Mouse (Mus musculus): ENCODE data around the gene Nat14. TPM values are rescaled to one million over a fixed set of nuclear protein-coding genes. Genes with fewer than 3 reads are reported as not detected.
A peak's percentile ranks its signal among the peaks of the same experiment; 100 is the strongest.

Nat14 gene
- polyA plus RNA-seq, 1 experiment from 2014 or later = 21.5 TPM

- H3K27ac ChIP-seq (replicated peaks) = no peak overlapping the region
- H3K4me1 ChIP-seq (replicated peaks) = no peaks in the 10 kb centered on the region
- H3K4me3 ChIP-seq = no peak overlapping the region
- H3K4me2 ChIP-seq = no peak overlapping the region
- H3K36me3 ChIP-seq = no peaks in the 10 kb centered on the region
- peaks cover 5% of the 10 kb centered on the region; the same call in 1 of the 2 replicates for H3K9me3 ChIP-seq
- H3K27me3 ChIP-seq = no peaks in the 10 kb centered on the region
- 81% methylated on average over 4 of the region's 4 CpGs for WGBS
- no peak for ATAC-seq (ENCODE audit: low read depth)
- no peak overlapping the region for H3K9ac ChIP-seq
Observed at GRCm38 (mm10) chr7:4934160-4934914, 12.5 kb downstream of the Nat14 start.

GRCm38 (mm10) chr7:4936832-4937231 is 15.0 kb downstream of the Nat14 start:
- Histone ChIP-seq H3K36me3 (no peaks in the 10 kb centered on the region), H3K9me3 (peaks cover 5% of the 10 kb centered on the region; the same call in 1 of the 2 replicates), H3K4me2 (no peak overlapping the region), H3K27ac (replicated peaks) (no peak overlapping the region), H3K4me1 (replicated peaks) (no peaks in the 10 kb centered on the region), H3K9ac (0 out of 2 replicates have a peak overlapping the region, but pooled peaks have one; percentile 3), H3K27me3 (no peaks in the 10 kb centered on the region), H3K4me3 (no peak overlapping the region)
- ATAC-seq (ENCODE audit: low read depth) = no peak
- 77% methylated on average over 10 of the region's 10 CpGs for WGBS

GRCm38 (mm10) chr7:4937392-4937791 is 15.6 kb downstream of the Nat14 start:
- Histone ChIP-seq H3K27me3 (no peaks in the 10 kb centered on the region), H3K27ac (replicated peaks) (no peak overlapping the region), H3K4me1 (replicated peaks) (no peaks in the 10 kb centered on the region), H3K9me3 (peaks cover 5% of the 10 kb centered on the region; the same call in 1 of the 2 replicates), H3K9ac (no peak overlapping the region), H3K4me2 (no peak overlapping the region), H3K36me3 (no peaks in the 10 kb centered on the region), H3K4me3 (no peak overlapping the region)
- ATAC-seq (ENCODE audit: low read depth) = no peak
- WGBS = 74% methylated on average over 11 of the region's 11 CpGs

- Histone ChIP-seq H3K4me1 (replicated peaks) (no peaks in the 10 kb centered on the region), H3K36me3 (no peaks in the 10 kb centered on the region), H3K27ac (replicated peaks) (no peak overlapping the region), H3K4me2 (no peak overlapping the region), H3K9ac (no peak overlapping the region), H3K4me3 (no peak overlapping the region), H3K9me3 (peaks cover 5% of the 10 kb centered on the region; the same call in 1 of the 2 replicates), H3K27me3 (no peaks in the 10 kb centered on the region)
- WGBS = 34% methylated on average over 2 of the region's 2 CpGs
- ATAC-seq (ENCODE audit: low read depth) = no peak
Observed at GRCm38 (mm10) chr7:4938456-4938855, 16.6 kb downstream of the Nat14 start.

- Histone ChIP-seq H3K36me3 (no peaks in the 10 kb centered on the region), H3K4me3 (no peak overlapping the region), H3K27ac (replicated peaks) (no peak overlapping the region), H3K4me1 (replicated peaks) (no peaks in the 10 kb centered on the region), H3K9me3 (no peaks in the 10 kb centered on the region), H3K4me2 (no peak overlapping the region), H3K27me3 (no peaks in the 10 kb centered on the region), H3K9ac (no peak overlapping the region)
- ATAC-seq (ENCODE audit: low read depth) = peak; percentile 38; the same call in 1 of the 2 replicates
- WGBS = 21% methylated on average over 9 of the region's 9 CpGs
Observed at GRCm38 (mm10) chr7:4940068-4940479, 18.2 kb downstream of the Nat14 start.

- no peaks in the 10 kb centered on the region for H3K36me3 ChIP-seq
- H3K4me3 ChIP-seq = no peak overlapping the region
- no peaks in the 10 kb centered on the region for H3K27me3 ChIP-seq
- H3K9ac ChIP-seq = no peak overlapping the region
- no peak for ATAC-seq (ENCODE audit: low read depth)
- H3K4me2 ChIP-seq = no peak overlapping the region
- 58% methylated on average over 5 of the region's 5 CpGs for WGBS
- H3K4me1 ChIP-seq (replicated peaks) = no peaks in the 10 kb centered on the region
- no peak overlapping the region for H3K27ac ChIP-seq (replicated peaks)
- H3K9me3 ChIP-seq = no peaks in the 10 kb centered on the region
Observed at GRCm38 (mm10) chr7:4942673-4943072, 20.8 kb downstream of the Nat14 start.

GRCm38 (mm10) chr7:4943223-4943815 is 21.5 kb downstream of the Nat14 start:
- H3K27ac ChIP-seq (replicated peaks) = no peak overlapping the region
- H3K9ac ChIP-seq = no peak overlapping the region
- 18% methylated on average over 15 of the region's 15 CpGs for WGBS
- H3K4me3 ChIP-seq = peak overlapping the region; percentile 26
- H3K9me3 ChIP-seq = no peaks in the 10 kb centered on the region
- no peaks in the 10 kb centered on the region for H3K36me3 ChIP-seq
- peak; percentile 51; the same call in 1 of the 2 replicates for ATAC-seq (ENCODE audit: low read depth)
- H3K4me2 ChIP-seq = peak overlapping the region; percentile 51
- no peaks in the 10 kb centered on the region for H3K4me1 ChIP-seq (replicated peaks)
- no peaks in the 10 kb centered on the region for H3K27me3 ChIP-seq

- Histone ChIP-seq H3K36me3 (no peaks in the 10 kb centered on the region), H3K9ac (0 out of 2 replicates have a peak overlapping the region, but pooled peaks have one; percentile 5), H3K9me3 (no peaks in the 10 kb centered on the region), H3K27me3 (no peaks in the 10 kb centered on the region), H3K4me1 (replicated peaks) (no peaks in the 10 kb centered on the region), H3K4me3 (no peak overlapping the region), H3K27ac (replicated peaks) (no peak overlapping the region), H3K4me2 (no peak overlapping the region)
- WGBS = 59% methylated on average over 2 of the region's 2 CpGs
- no peak for ATAC-seq (ENCODE audit: low read depth)
Observed at GRCm38 (mm10) chr7:4947855-4948254, 26.0 kb downstream of the Nat14 start.

- 82% methylated on average over 6 of the region's 6 CpGs for WGBS
Observed at GRCm38 (mm10) chr7:4948386-4948785, 26.6 kb downstream of the Nat14 start.

GRCm38 (mm10) chr7:4950561-4951342 is 28.9 kb downstream of the Nat14 start:
- no peak overlapping the region for H3K4me3 ChIP-seq
- no peak for ATAC-seq (ENCODE audit: low read depth)
- no peak overlapping the region for H3K4me2 ChIP-seq
- no peaks in the 10 kb centered on the region for H3K27me3 ChIP-seq
- H3K9ac ChIP-seq = no peak overlapping the region
- 87% methylated on average over 19 of the region's 19 CpGs for WGBS
- H3K4me1 ChIP-seq (replicated peaks) = no peaks in the 10 kb centered on the region
- no peaks in the 10 kb centered on the region for H3K9me3 ChIP-seq
- no peaks in the 10 kb centered on the region for H3K36me3 ChIP-seq
- H3K27ac ChIP-seq (replicated peaks) = no peak overlapping the region

More at GRCm38 (mm10) chr7:4948386-4948785, 26.6 kb downstream of the Nat14 start:
- no peaks in the 10 kb centered on the region for H3K4me1 ChIP-seq (replicated peaks)
- no peak overlapping the region for H3K4me2 ChIP-seq
- H3K9me3 ChIP-seq = no peaks in the 10 kb centered on the region
- no peak overlapping the region for H3K27ac ChIP-seq (replicated peaks)
- H3K4me3 ChIP-seq = no peak overlapping the region
- H3K36me3 ChIP-seq = no peaks in the 10 kb centered on the region
- no peak for ATAC-seq (ENCODE audit: low read depth)
- H3K27me3 ChIP-seq = no peaks in the 10 kb centered on the region
- H3K9ac ChIP-seq = 0 out of 2 replicates have a peak overlapping the region, but pooled peaks have one; percentile 5

- Histone ChIP-seq H3K4me3 (no peak overlapping the region), H3K4me2 (no peak overlapping the region), H3K9me3 (no peaks in the 10 kb centered on the region), H3K9ac (no peak overlapping the region), H3K36me3 (no peaks in the 10 kb centered on the region), H3K27ac (replicated peaks) (no peak overlapping the region), H3K4me1 (replicated peaks) (no peaks in the 10 kb centered on the region), H3K27me3 (no peaks in the 10 kb centered on the region)
- no peak for ATAC-seq (ENCODE audit: low read depth)
- 39% methylated on average over 10 of the region's 10 CpGs for WGBS
Observed at GRCm38 (mm10) chr7:4953815-4954445, 32.1 kb downstream of the Nat14 start.

Data from neural tube, embryonic 13.5 days (tissue).